Mouse (Mus musculus): ENCODE results near the gene Olfr1015. TPM values are rescaled to one million over a fixed set of nuclear protein-coding genes. Genes with fewer than 3 reads are reported as not detected.

Gene Olfr1015
- polyA plus RNA-seq (2012; rRNA removed) = not detected in 2 replicates

GRCm38 (mm10) chr2:85781717-85782116 lies at the start of gene Olfr1015:
Gene Olfr1015 (plus strand): TSS chr2:85782017.

GRCm38 (mm10) chr2:85762666-85763065 lies 19.2 kb upstream of the Olfr1015 start, which contains the start of gene Olfr1012:
Gene Olfr1012 (minus strand): TSS chr2:85762766.

GRCm38 (mm10) chr2:85766798-85767197 lies 15.0 kb upstream of the Olfr1015 start, which contains the start of gene Olfr1013:
Gene Olfr1013 (plus strand): TSS chr2:85767098.

GRCm38 (mm10) chr2:85772413-85772812 lies 9.4 kb upstream of the Olfr1015 start, which contains the start of gene Olfr1014:
Gene Olfr1014 (plus strand): TSS chr2:85772713.

GRCm38 (mm10) chr2:85802444-85802843 lies 20.6 kb downstream of the Olfr1015 start, which contains the start of gene Olfr1016:
Gene Olfr1016 (minus strand): TSS chr2:85802544.

GRCm38 (mm10) chr2:85818179-85818578 lies 36.4 kb downstream of the Olfr1015 start, which contains the start of gene Olfr1018:
Gene Olfr1018 (plus strand): TSS chr2:85818479.

Other genes starting within 250 kb of the Olfr1015 start
- not detected in 2 replicates for gene Olfr996, start 202.8 kb upstream of the Olfr1015 start, polyA plus RNA-seq (2012; rRNA removed)
- not detected in 2 replicates for gene Olfr998, start 193.1 kb upstream of the Olfr1015 start, polyA plus RNA-seq (2012; rRNA removed)
- gene Olfr1000, start 170.1 kb upstream of the Olfr1015 start, polyA plus RNA-seq (2012; rRNA removed) = not detected in 2 replicates
- gene Olfr1002, start 131.3 kb upstream of the Olfr1015 start, polyA plus RNA-seq (2012; rRNA removed) = not detected in 2 replicates
- not detected in 2 replicates for gene Olfr154, start 117.6 kb upstream of the Olfr1015 start, polyA plus RNA-seq (2012; rRNA removed)
- not detected in 2 replicates for gene Olfr1006, start 103.2 kb upstream of the Olfr1015 start, polyA plus RNA-seq (2012; rRNA removed)
- not detected in 2 replicates for gene Olfr1008, start 92.6 kb upstream of the Olfr1015 start, polyA plus RNA-seq (2012; rRNA removed)
- gene Olfr1009, start 66.6 kb upstream of the Olfr1015 start, polyA plus RNA-seq (2012; rRNA removed) = not detected in 2 replicates
- not detected in 2 replicates for gene Olfr1012, start 19.3 kb upstream of the Olfr1015 start, polyA plus RNA-seq (2012; rRNA removed)
- not detected in 2 replicates for gene Olfr1013, start 14.9 kb upstream of the Olfr1015 start, polyA plus RNA-seq (2012; rRNA removed)
- gene Olfr1014, start 9.3 kb upstream of the Olfr1015 start, polyA plus RNA-seq (2012; rRNA removed) = not detected in 2 replicates
- not detected in 2 replicates for gene Olfr1016, start 20.5 kb downstream of the Olfr1015 start, polyA plus RNA-seq (2012; rRNA removed)
- not detected in 2 replicates for gene Olfr1018, start 36.5 kb downstream of the Olfr1015 start, polyA plus RNA-seq (2012; rRNA removed)
- gene Olfr1019, start 63.5 kb downstream of the Olfr1015 start, polyA plus RNA-seq (2012; rRNA removed) = not detected in 2 replicates
- gene Olfr1020, start 65.0 kb downstream of the Olfr1015 start, polyA plus RNA-seq (2012; rRNA removed) = not detected in 2 replicates
- gene Olfr1022, start 86.6 kb downstream of the Olfr1015 start, polyA plus RNA-seq (2012; rRNA removed) = not detected in 2 replicates
- gene Olfr1023, start 103.6 kb downstream of the Olfr1015 start, polyA plus RNA-seq (2012; rRNA removed) = not detected in 2 replicates
- not detected in 2 replicates for gene Olfr1024, start 123.0 kb downstream of the Olfr1015 start, polyA plus RNA-seq (2012; rRNA removed)
- gene Olfr1025-ps1, start 133.2 kb downstream of the Olfr1015 start, polyA plus RNA-seq (2012; rRNA removed) = not detected in 2 replicates
- not detected in 2 replicates for gene Olfr1026, start 139.5 kb downstream of the Olfr1015 start, polyA plus RNA-seq (2012; rRNA removed)
- not detected in 2 replicates for gene Olfr1028, start 168.4 kb downstream of the Olfr1015 start, polyA plus RNA-seq (2012; rRNA removed)
- gene Olfr1029, start 191.9 kb downstream of the Olfr1015 start, polyA plus RNA-seq (2012; rRNA removed) = not detected in 2 replicates
- not detected in 2 replicates for gene Olfr1030, start 197.3 kb downstream of the Olfr1015 start, polyA plus RNA-seq (2012; rRNA removed)
- gene Olfr1031, start 208.3 kb downstream of the Olfr1015 start, polyA plus RNA-seq (2012; rRNA removed) = not detected in 2 replicates
- gene Olfr1032, start 223.5 kb downstream of the Olfr1015 start, polyA plus RNA-seq (2012; rRNA removed) = not detected in 2 replicates
- gene Olfr1033, start 238.6 kb downstream of the Olfr1015 start, polyA plus RNA-seq (2012; rRNA removed) = 0.08 and 0.14 TPM in 2 replicates

Measured in colon, adult 2 months (tissue).